Mouse (Mus musculus) frontal cortex, adult (tissue): Measurements from ENCODE around the gene Fhl2.

Experiments
- ATAC-seq: cut with Nextera tagmentation; 2 replicates; pipeline ENCODE4 v1.9.2; 2017; ENCODE audit warnings: mild to moderate bottlenecking, moderate library complexity, mixed read lengths; ENCODE audit not compliant: low TSS enrichment

Fhl2 gene

DNA sequence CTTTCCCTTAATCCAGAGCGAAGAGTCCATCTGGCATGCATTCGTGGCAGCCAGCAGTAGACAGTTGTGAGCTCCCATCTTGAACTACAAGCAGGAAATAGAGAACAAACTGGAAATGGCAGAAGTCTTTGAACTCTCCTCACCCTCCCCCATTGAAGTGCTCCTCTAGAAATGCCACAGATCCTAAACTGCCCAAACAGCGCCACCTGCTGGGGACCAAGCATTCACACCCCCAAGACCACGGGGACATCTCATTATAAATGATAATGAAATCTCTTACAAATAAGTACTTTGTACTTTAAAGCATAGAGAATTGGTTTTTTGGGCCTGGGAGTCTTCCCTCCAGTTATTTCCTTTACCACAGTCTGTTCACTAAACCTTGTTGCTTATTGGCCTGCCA is 86.2 kb downstream of the Fhl2 start:
- ATAC-seq: 0 out of 2 replicates have a peak, but pooled peaks have one; percentile 42

DNA sequence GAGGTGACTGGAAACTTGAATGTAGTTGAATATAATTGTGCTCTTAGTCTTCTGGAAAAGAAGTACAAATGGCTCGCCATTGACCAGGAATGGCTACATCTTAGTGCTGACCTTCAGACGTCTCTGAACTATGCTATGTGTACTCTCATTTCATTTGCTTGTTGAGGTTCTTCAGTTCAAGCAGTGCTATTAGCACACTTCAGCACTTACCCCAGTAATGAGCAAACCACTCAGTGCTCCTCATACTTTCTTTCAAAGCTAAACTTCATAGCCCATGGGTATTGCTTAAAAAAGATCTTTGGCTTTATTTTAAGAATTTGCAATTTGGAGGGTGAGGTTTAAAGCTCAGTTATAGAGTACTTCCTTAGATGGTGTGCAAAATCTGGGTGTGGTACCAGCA is 88.1 kb downstream of the Fhl2 start:
- ATAC-seq: no peak

DNA sequence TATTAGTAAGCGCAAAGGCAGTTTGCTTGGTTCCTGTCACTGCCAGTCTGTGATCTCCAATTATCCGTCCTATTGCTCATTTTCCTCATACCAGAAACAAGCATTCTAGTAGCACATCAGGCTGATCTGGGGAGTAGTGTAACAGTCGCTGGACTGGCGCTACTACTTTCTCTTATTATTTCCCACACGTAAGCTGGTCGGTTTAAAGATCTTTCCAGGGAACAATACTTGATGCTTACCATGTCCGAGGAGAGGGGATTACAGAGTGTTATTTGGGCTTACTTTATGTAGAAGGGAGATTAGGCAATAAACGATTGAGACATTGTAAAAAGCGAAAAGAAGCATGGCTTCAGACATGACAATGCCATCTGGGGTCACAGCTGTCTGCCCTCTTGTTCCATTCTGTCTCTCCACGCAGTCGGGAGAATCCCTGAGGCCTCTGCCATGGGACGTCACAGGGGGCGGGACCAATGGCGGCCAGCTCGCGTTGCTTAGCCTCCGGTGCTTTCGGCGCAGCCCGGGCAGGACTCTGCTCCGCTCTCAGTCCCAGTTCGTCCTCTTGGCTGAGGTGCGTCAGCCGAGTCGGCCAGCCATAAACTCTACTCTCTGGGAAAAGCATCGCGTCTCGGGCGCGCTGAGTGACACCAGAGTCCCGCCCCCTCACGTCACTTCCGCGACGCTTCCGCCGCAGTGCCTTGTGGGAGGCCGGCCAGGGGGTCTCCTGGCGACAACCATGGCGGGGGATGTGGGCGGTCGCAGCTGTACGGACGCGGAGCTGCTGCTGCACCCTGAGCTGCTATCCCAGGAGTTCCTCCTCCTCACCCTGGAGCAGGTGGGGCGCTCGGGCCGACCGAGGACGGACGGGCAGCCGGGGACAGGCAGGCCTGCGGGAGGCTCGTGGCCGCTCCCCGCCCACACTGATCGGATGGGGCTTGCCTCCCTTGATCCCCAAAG is 98.5 kb downstream of the Fhl2 start, which contains the start of the genes Tgfbrap1 and AI597479:
Gene Tgfbrap1 (minus strand): TSS at position 607 of the 954 bp plus-strand sequence.
Gene AI597479 (plus strand): TSS at position 680 of the 954 bp plus-strand sequence.
- ATAC-seq: peak; percentile 96

DNA sequence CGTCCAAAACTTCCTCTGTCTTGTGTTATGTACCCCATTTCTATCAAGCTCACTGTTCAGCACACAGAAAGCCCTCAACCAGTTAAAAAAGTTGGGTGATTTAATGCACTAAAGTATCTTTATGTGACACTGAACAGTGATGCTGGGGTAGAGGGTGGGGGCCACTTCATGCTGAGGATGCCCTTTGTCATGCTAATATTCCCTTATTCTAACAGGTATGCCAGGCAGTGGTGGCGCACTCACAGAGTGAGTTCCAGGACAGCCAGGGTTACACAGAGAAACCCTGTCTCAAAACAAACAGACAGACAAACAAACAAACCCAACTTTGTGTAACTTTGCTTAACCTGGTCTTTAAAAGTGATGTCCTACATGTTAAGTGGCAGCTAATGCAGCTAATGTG is 102.6 kb downstream of the Fhl2 start:
- ATAC-seq: no peak

DNA sequence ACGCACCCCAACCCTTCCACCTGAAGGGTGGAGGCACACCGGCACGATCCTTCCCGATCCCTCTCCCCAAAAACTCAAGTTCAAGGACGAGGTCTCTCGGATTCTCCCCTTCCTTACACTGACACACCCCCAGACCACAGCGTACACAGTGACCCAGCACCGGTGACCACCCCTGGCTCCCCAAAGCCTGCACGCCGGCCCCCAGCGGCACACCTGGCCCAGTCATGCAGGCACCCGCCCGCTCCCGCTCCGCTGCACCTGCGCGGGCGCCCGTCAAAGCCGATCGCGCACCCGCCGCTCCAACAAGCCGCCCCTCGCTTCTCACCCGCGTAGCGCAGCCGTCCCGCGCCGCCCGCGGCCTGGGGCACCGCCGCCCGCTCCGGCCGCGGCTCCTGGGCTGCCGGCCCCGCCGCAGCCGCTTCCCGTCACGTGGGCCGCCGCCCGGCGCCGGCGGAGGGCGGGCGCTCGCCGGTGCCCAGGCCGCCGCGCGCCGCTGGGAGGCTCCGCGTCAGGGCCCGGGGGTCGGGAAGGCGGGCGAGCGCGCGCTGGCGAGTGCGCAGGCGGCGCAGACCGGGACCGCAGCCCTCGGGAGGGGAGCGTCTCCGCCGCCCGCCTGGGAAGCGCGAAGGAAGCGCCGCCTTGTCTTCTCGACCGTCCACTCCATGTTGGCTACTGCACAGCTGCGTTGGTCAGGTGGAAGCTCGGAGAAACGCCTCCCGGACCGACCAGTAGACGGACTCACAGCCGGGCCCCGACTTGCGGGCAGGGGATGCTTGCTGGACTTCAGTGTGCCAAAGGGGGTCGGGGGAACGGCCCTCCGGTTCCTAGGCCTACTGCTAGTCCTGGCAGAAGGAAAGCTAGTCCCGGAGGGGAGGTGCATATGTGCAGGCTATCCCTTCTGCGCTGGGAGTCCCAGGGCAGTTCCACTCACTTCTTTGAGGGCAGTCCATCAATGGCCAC is 104.4 kb downstream of the Fhl2 start:
- ATAC-seq: peak; percentile 81

DNA sequence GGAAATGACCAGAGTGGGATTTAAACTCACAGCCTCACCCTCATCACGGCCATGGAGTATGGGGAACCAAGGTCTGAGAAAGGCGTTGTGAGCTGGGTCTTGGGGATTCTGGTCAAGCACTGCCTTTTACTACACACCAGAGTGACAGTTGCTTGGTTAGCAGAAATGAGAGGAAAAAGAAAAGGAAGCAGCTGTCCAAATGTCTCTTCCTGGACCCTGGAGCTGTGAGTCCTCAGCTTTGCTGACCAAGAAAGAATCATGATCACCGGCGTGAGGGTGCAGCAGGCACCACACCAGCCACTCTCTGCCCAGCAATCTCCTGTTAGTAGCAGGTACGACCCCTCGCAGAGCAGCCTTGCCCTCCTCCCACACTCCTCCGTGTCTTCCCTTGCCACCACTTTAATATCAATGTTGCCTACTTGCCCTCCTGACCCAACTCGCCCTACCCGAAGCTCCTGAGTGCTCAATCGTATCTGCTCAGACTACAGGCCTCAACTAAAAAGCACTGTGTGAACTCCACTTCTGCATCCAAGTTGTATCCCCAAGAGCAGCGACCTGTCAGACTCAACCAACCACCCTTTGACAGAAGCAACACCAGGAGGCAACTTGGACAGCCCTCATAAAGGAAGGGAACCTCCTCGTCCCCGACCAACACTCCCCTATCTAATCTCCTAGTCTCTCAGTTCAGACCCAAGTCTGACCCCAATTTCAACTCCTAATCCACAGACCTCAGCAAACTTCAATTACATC is 105.3 kb downstream of the Fhl2 start:
- peak; percentile 18 for ATAC-seq

DNA sequence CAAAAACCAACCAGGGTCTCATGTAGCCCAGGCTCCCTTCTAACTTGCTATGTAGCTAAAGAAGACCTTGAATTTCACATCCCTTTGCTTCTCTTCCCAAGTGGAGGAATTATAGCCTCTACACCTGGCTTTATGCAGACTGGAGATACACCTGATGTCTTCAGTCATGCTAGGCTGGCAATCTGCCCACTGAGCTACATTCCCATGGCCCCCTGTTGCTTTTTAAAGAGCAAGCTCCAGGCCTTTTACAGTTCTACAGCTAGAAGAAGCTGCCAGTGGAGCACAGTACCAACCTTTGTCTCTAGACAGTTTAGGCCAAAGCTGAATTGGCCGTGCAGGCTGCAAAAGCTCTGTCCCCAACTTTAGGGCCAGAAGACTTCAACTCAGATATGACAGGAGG is 106.4 kb downstream of the Fhl2 start:
- no peak for ATAC-seq

DNA sequence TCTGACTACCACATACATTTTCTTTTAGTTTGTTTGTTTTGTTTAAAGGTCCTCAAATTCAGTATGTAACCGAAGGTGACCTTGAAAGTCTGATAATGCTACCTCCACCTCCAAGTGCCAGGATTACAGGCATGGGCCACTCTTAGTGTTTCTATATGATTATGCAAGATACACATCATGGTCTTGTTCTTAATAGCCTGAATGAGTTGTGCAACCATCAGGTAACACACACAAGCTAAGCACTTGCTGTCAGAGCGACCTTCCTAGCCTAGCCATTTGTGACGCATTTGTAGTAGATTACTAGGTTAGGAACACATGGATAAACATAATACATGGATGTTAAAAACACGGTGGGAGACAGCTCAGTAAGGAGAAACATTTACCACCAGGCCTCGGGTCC is 113.8 kb downstream of the Fhl2 start:
- ATAC-seq: no peak

DNA sequence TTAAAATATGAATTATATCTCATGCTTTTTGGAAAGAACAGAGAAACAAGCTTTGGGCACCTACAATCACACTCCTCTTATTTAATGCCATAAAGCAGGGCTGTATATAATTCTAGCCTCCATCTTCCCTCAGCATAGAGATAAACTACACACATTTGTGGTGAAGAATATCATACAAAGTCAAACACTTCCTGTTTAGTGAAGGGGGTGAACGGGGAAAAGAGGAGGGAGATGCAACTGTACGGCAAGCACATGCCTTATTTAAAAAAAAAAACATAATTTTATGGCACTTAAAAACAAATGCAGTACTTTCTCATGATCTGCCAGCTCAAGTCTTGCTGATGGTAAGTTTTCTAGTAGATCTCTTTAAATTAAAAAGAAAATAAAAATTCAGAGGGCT is 118.7 kb downstream of the Fhl2 start:
- ATAC-seq: no peak

DNA sequence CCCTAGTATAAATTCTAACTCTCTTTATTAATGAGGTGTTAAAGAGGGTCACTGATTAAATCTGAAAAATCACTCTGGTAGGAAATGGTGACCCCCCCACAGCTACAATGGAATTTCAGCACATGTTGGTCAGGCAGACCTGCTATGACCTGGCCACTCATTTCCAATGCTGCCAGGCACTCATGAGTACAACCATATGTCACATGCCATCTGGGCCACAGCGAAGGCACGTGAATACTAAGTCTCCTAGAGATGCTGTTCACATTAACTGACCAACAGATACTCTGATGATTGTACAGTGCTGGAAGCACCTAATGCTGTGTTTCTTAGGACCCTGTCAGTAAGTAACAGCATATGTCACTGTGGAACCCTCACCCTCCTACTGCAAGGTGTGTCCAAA is 122.0 kb downstream of the Fhl2 start:
- ATAC-seq: no peak
